In the genomic region with DNA sequence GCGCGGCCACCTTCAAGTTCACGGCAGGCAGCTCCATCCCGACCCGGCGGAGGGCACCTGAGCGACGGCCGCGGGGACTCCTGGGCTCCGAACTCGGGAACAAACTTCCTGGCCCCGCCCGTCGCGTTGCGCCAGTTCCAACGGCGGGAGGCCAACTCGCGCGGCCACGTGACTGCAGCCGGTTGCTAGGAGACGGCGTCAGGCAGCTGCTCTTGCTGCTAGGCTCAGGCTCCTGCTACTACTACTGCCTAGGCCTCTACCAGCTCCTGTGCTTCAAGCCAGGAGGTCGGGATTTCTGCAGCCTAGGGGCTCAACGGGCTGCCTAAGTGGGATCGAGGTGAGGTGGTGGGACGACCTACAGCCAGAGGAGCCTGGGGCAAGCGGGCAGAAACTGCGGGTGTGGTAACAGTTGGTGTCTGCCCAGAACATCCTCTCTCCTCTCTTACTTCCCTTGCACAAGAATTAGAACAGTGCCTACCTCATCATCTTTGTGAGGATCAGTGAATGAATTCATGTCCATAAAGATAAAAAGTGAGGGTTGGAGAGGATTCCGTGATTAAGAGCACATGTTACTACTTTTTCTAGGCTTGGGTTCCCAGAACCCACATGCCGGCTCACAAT, we compare ENCODE assay signal across 8 mouse cellular contexts. TPM values are rescaled to one million over a fixed set of nuclear protein-coding genes. Genes with fewer than 3 reads are reported as not detected.
DNase-seq lines count a peak whose midpoint lies in the region; ATAC-seq and TF ChIP-seq lines count a peak whose summit lies in the region.

A gene (minus strand): TSS at position 125 of the 621 bp plus-strand sequence.

- no peak for TF ChIP-seq POLR2A in liver, adult 2 months (IDR thresholded peaks at IDR 0.05; ENCODE audit: extremely low read depth, insufficient read depth, low read length)
- TF ChIP-seq POLR2A in myocyte (IDR thresholded peaks at IDR 0.05; ENCODE audit: insufficient read length, low read depth) = no peak

- no peaks in the 10 kb centered on the region for H3K79me2 ChIP-seq in liver, adult 2 months (ENCODE audit: control insufficient read depth, insufficient read depth, low read length)
- H3K79me2 ChIP-seq in myocyte (ENCODE audit: control insufficient read depth, insufficient read depth) = no peaks in the 10 kb centered on the region

- peak within 1 kb of the TSS; percentile 89 for H3K9ac ChIP-seq in kidney, embryonic 16.5 days (replicated peaks; ENCODE audit: low read length)
- H3K9ac ChIP-seq in liver, adult 2 months (ENCODE audit: low read depth, low read length) = peak within 1 kb of the TSS; percentile 78

- H3K27me3 ChIP-seq in heart, embryonic 10.5 days (ENCODE audit: insufficient read depth, poor library complexity, severe bottlenecking) = no peaks in the 10 kb centered on the region
- no peaks in the 10 kb centered on the region for H3K27me3 ChIP-seq in kidney, embryonic 16.5 days (ENCODE audit: insufficient read depth, low read length)
- no peaks in the 10 kb centered on the region for H3K27me3 ChIP-seq in liver, adult 2 months (ENCODE audit: control insufficient read depth, insufficient read depth, low read length)
- H3K27me3 ChIP-seq in myocyte (ENCODE audit: control insufficient read depth, insufficient read depth, insufficient read length) = no peaks in the 10 kb centered on the region
- no peaks in the 10 kb centered on the region for H3K27me3 ChIP-seq in splenic B cell, adult 2 months (ENCODE audit: control insufficient read depth, insufficient read depth, low read length, poor library complexity, severe bottlenecking)

- H3K27ac ChIP-seq in heart, embryonic 10.5 days = peak within 1 kb of the TSS; percentile 94
- peak within 1 kb of the TSS; percentile 68; the same call in 1 of the 2 replicates for H3K27ac ChIP-seq in kidney, embryonic 16.5 days (ENCODE audit: low read length)
- H3K27ac ChIP-seq in liver, adult 2 months (replicated peaks; ENCODE audit: insufficient read depth, low read depth, low read length) = peak within 1 kb of the TSS; percentile 43

- TF ChIP-seq CTCF in liver, adult 2 months (IDR thresholded peaks at IDR 0.05; ENCODE audit: low read depth, low read length) = no peak

- no peaks in the 10 kb centered on the region for H3K9me3 ChIP-seq in heart, embryonic 10.5 days
- H3K9me3 ChIP-seq in kidney, embryonic 16.5 days (ENCODE audit: low read length) = no peaks in the 10 kb centered on the region

- H3ac ChIP-seq in myocyte (ENCODE audit: control insufficient read depth, insufficient read length) = peak within 1 kb of the TSS; percentile 39

- H3K36me3 ChIP-seq in heart, embryonic 10.5 days = no peaks in the 10 kb centered on the region
- H3K36me3 ChIP-seq in kidney, embryonic 16.5 days (ENCODE audit: insufficient read depth, low read length) = no peaks in the 10 kb centered on the region
- H3K36me3 ChIP-seq in liver, adult 2 months (ENCODE audit: control insufficient read depth, insufficient read depth, low read length) = no peaks in the 10 kb centered on the region
- H3K36me3 ChIP-seq in myocyte (ENCODE audit: control insufficient read depth, insufficient read depth) = no peaks in the 10 kb centered on the region
- H3K36me3 ChIP-seq in splenic B cell, adult 2 months (ENCODE audit: control insufficient read depth, insufficient read depth, low read length, poor library complexity, severe bottlenecking) = no peaks in the 10 kb centered on the region

- peak; percentile 85 to 86 for DNase-seq in B cell, adult 2 months
- DNase-seq in brain, adult 2 months (ENCODE audit: low read depth, low spot score) = peak; percentile 97
- peak; percentile 96 for DNase-seq in heart, embryonic 10.5 days (ENCODE audit: low spot score)
- DNase-seq in liver, adult 2 months (ENCODE audit: extremely low read depth, low read depth, low spot score) = peak; percentile 70
- peak; percentile 88 for DNase-seq in splenic B cell, adult 2 months (ENCODE audit: low read depth, low spot score)

- peak within 1 kb of the TSS; percentile 83 for H3K4me2 ChIP-seq in kidney, embryonic 16.5 days (replicated peaks; ENCODE audit: low read depth, low read length)
- peak within 1 kb of the TSS; percentile 78 for H3K4me2 ChIP-seq in myocyte (ENCODE audit: low read depth)

- H3K4me1 ChIP-seq in heart, embryonic 10.5 days = peaks cover 47% of the 10 kb centered on the region
- peaks cover 35% of the 10 kb centered on the region for H3K4me1 ChIP-seq in kidney, embryonic 16.5 days (ENCODE audit: insufficient read depth, low read length)
- H3K4me1 ChIP-seq in liver, adult 2 months (ENCODE audit: control insufficient read depth, insufficient read depth, low read length) = no peaks in the 10 kb centered on the region

- peak; percentile 90 for ATAC-seq in erythroblast, adult 5-6 weeks (replicated peaks; ENCODE audit: low FRiP score, poor library complexity, severe bottlenecking)
- peak; percentile 90 for ATAC-seq in kidney, embryonic 16.5 days (ENCODE audit: low FRiP score, low TSS enrichment)

- peak within 1 kb of the TSS; percentile 88 for H3K4me3 ChIP-seq in heart, embryonic 10.5 days
- peak within 1 kb of the TSS; percentile 89 for H3K4me3 ChIP-seq in kidney, embryonic 16.5 days (ENCODE audit: low read length)
- H3K4me3 ChIP-seq in liver, adult 2 months (ENCODE audit: insufficient read depth, low read depth, low read length) = peak within 1 kb of the TSS; percentile 71
- peak within 1 kb of the TSS; percentile 29 for H3K4me3 ChIP-seq in myocyte

- WGBS in heart, embryonic 10.5 days = 7% methylated on average over 34 of the region's 34 CpGs
- WGBS in kidney, embryonic 16.5 days = 6% methylated on average over 34 of the region's 34 CpGs
- WGBS in liver, adult 2 months = 10% methylated on average over 34 of the region's 34 CpGs

TF ChIP-seq in myocyte, 11 proteins besides CTCF, POLR2A, EP300 and RAD21:
- TF ChIP-seq E2F4 (IDR thresholded peaks at IDR 0.05; ENCODE audit: insufficient read depth) (no peak), CEBPB (IDR thresholded peaks at IDR 0.05; ENCODE audit: insufficient read depth, poor library complexity, severe bottlenecking) (0 out of 2 replicates have a peak, but pooled peaks have one; percentile 17), USF1 (IDR thresholded peaks at IDR 0.05; ENCODE audit: low read depth) (peak; percentile 95), MAX (IDR thresholded peaks at IDR 0.05; ENCODE audit: low read depth) (no peak), MYOG (IDR thresholded peaks at IDR 0.05; ENCODE audit: control insufficient read depth in 1 of 3, insufficient read depth in 1 of 3, insufficient read length in 2 of 3, low read depth in 2 of 3) (peak; percentile 81 to 97 (median 97)), TCF12 (IDR thresholded peaks at IDR 0.05; ENCODE audit: insufficient read depth, poor library complexity, severe bottlenecking) (no peak), POLR2AphosphoS2 (IDR thresholded peaks at IDR 0.05; ENCODE audit: insufficient read length, low read depth) (peak; percentile 39), MYOD1 (IDR thresholded peaks at IDR 0.05; ENCODE audit: control insufficient read depth in 1 of 3, insufficient read length in 2 of 3, low read depth in 2 of 3) (peak; percentile 41 to 95 (median 93)), REST (IDR thresholded peaks at IDR 0.05; ENCODE audit: insufficient read depth, insufficient read length) (no peak), TCF3 (IDR thresholded peaks at IDR 0.05; ENCODE audit: insufficient read length, low read depth) (peak; percentile 16)
TF ChIP-seq in myocyte: peak in this region for 6.

RNA-seq across cellular contexts. Expression of the gene that starts here (rescaled TPM):
- 4.6 and 7.3 TPM in 2 replicates for total RNA-seq in erythroblast, adult 5-6 weeks (2015; ENCODE audit: low replicate concordance)
- 7.4 and 9.2 TPM in 2 replicates for total RNA-seq in erythroblast, adult 5-6 weeks (2017; ENCODE audit: low replicate concordance)
- polyA plus RNA-seq in heart, embryonic 10.5 days (2016; fragmentation: Nextera tagmentation; extraction: Ambion mirVana) = 20.8 and 25.5 TPM in 2 replicates
- 28.1 and 31.5 TPM in 2 replicates for polyA plus RNA-seq in kidney, embryonic 16.5 days (2015; fragmentation: Nextera tagmentation; extraction: Ambion mirVana)
- total RNA-seq in liver, adult 2 months (2014; rRNA removed) = 2.1 and 2.4 TPM in 2 replicates
- polyA plus RNA-seq in liver, adult 2 months (2012; rRNA removed) = 3.7 TPM in 2 replicates
- 10.9 TPM for polyA plus RNA-seq in myocyte (2012; fragmentation: generic; extraction: Trizol)

Comparison
In these comparisons a context has a peak if more than half of its experiments do, and no peak if none do; other contexts are left out.
1. Peak in every context shown above with its lines: DNase-seq, ATAC-seq, H3K4me3 ChIP-seq and H3K27ac ChIP-seq.
2. H3K27ac ChIP-seq: peak in every context shown above with its lines; median percentile 94 in heart, embryonic 10.5 days; 68 in kidney, embryonic 16.5 days; 43 in liver, adult 2 months.
3. H3K4me3 ChIP-seq: peak in every context shown above with its lines; median percentile 89 in kidney, embryonic 16.5 days; 88 in heart, embryonic 10.5 days; 71 in liver, adult 2 months; 29 in myocyte.